Comparison of ENCODE assay signal across 15 mouse cellular contexts in the genomic region with DNA sequence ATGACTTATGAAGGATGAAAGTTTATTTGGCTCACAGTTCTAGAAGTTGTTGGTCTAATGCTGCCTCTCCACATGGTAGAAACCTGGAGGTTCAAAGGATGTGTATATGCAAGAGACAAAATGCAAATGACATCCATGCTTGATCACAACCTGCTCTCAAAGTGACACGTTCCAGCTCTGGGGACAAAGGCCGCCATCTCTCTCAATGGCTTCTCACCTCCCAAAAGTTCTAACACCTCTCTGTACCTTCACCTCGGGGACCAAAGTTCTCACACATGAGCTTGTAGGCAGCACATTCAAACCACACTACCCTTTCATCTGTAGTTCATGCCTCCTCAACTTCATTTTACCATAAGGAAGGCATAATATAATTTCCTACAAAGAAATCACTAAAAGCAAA. TPM values are rescaled to one million over a fixed set of nuclear protein-coding genes. Genes with fewer than 3 reads are reported as not detected.
DNase-seq lines count a peak whose midpoint lies in the region; ATAC-seq lines count a peak whose summit lies in the region.
"Had no signal": no experiment of that assay in that cellular context is flagged by ENCODE, and none has a peak within 500 bp of the region (broad histone marks: within the 10 kb centered on the region; RNA-seq: fewer than 3 reads in every experiment).

No protein-coding gene starts in this region.

- H3K4me2 ChIP-seq in forebrain, embryonic 14.5 days (ENCODE audit: low read length): no peak overlapping the region
- no peak overlapping the region for H3K4me2 ChIP-seq in forebrain, embryonic 15.5 days (replicated peaks)
- H3K4me2 ChIP-seq in liver, embryonic 11.5 days: no peak overlapping the region
- no peak overlapping the region for H3K4me2 ChIP-seq in embryonic facial prominence, embryonic 14.5 days (ENCODE audit: low read depth, low read length)
- H3K4me2 ChIP-seq: heart, embryonic 15.5 days; liver, embryonic 12.5 days had no signal

- no peak overlapping the region for H3K9ac ChIP-seq in forebrain, embryonic 14.5 days (ENCODE audit: low read length)
- no peak overlapping the region for H3K9ac ChIP-seq in forebrain, embryonic 15.5 days (replicated peaks)
- H3K9ac ChIP-seq in liver, embryonic 11.5 days (ENCODE audit: low read depth, low read length): no peak overlapping the region
- H3K9ac ChIP-seq in embryonic facial prominence, embryonic 14.5 days (ENCODE audit: low read depth, low read length): no peak overlapping the region
- H3K9ac ChIP-seq: heart, embryonic 15.5 days; liver, embryonic 12.5 days had no signal

- no peak for ATAC-seq in forebrain, embryonic 14.5 days
- ATAC-seq in forebrain, embryonic 15.5 days (replicated peaks): no peak
- no peak for ATAC-seq in liver, embryonic 11.5 days (replicated peaks; ENCODE audit: low FRiP score)
- ATAC-seq in embryonic facial prominence, embryonic 14.5 days (ENCODE audit: low read depth): no peak
- ATAC-seq: liver, embryonic 12.5 days had no signal

- peaks cover 39% of the 10 kb centered on the region for H3K9me3 ChIP-seq in forebrain, embryonic 14.5 days (replicated peaks; ENCODE audit: control insufficient read depth, low read length)
- peaks cover 49% of the 10 kb centered on the region for H3K9me3 ChIP-seq in forebrain, embryonic 15.5 days
- peaks cover 48% of the 10 kb centered on the region for H3K9me3 ChIP-seq in liver, embryonic 11.5 days (ENCODE audit: control insufficient read depth, low read length)
- peaks cover 41% of the 10 kb centered on the region for H3K9me3 ChIP-seq in embryonic facial prominence, embryonic 14.5 days (ENCODE audit: control insufficient read depth, low read length)

- WGBS in forebrain, embryonic 14.5 days: 43% methylated on average over 3 of the region's 3 CpGs
- WGBS in forebrain, embryonic 15.5 days: 45% methylated on average over 3 of the region's 3 CpGs
- WGBS in liver, embryonic 11.5 days: 40% methylated on average over 3 of the region's 3 CpGs
- 41% methylated on average over 3 of the region's 3 CpGs for WGBS in embryonic facial prominence, embryonic 14.5 days

- H3K36me3 ChIP-seq in forebrain, embryonic 14.5 days (ENCODE audit: control insufficient read depth, insufficient read depth, low read length): no peaks in the 10 kb centered on the region
- no peaks in the 10 kb centered on the region for H3K36me3 ChIP-seq in forebrain, embryonic 15.5 days
- no peaks in the 10 kb centered on the region for H3K36me3 ChIP-seq in liver, embryonic 11.5 days (ENCODE audit: control insufficient read depth, insufficient read depth, low read length)
- no peaks in the 10 kb centered on the region for H3K36me3 ChIP-seq in embryonic facial prominence, embryonic 14.5 days (ENCODE audit: control insufficient read depth, insufficient read depth, low read length)
- H3K36me3 ChIP-seq: heart, embryonic 15.5 days; liver, embryonic 12.5 days had no signal

- no peak overlapping the region for H3K4me3 ChIP-seq in forebrain, embryonic 14.5 days (ENCODE audit: low read depth, low read length)
- H3K4me3 ChIP-seq in forebrain, embryonic 15.5 days: no peak overlapping the region
- no peak overlapping the region for H3K4me3 ChIP-seq in liver, embryonic 11.5 days (ENCODE audit: low read depth, low read length)
- no peak overlapping the region for H3K4me3 ChIP-seq in embryonic facial prominence, embryonic 14.5 days (ENCODE audit: low read depth, low read length)
- H3K4me3 ChIP-seq: heart, embryonic 15.5 days; liver, embryonic 12.5 days; myocyte had no signal

- peak; percentile 1 for DNase-seq in forebrain, embryonic 14.5 days (ENCODE audit: low spot score)
- peak; percentile 30 for DNase-seq in liver, embryonic 11.5 days (ENCODE audit: low spot score)
- DNase-seq in liver: no peak
- peak; percentile 24 for DNase-seq in CD4-positive helper T cell, adult 2 months (ENCODE audit: low read depth, low spot score)
- DNase-seq in embryonic facial prominence, embryonic 14.5 days (ENCODE audit: low spot score): peak; percentile 14
- no peak for DNase-seq in frontal cortex, postnatal 10 days (ENCODE audit: low spot score in 2 of 2)
- DNase-seq in layer of hippocampus, postnatal 14 days (ENCODE audit: low spot score in 2 of 2): no peak
- DNase-seq: cerebellum, adult 8-10 months had no signal

- H3K27ac ChIP-seq in forebrain, embryonic 14.5 days (ENCODE audit: low read depth, low read length): no peak overlapping the region
- H3K27ac ChIP-seq in forebrain, embryonic 15.5 days (replicated peaks): no peak overlapping the region
- H3K27ac ChIP-seq in liver, embryonic 11.5 days (ENCODE audit: low read depth, low read length): no peak overlapping the region
- H3K27ac ChIP-seq in embryonic facial prominence, embryonic 14.5 days (replicated peaks; ENCODE audit: low read depth, low read length): no peak overlapping the region
- H3K27ac ChIP-seq: heart, embryonic 15.5 days; liver, embryonic 12.5 days; macrophage had no signal

- no peaks in the 10 kb centered on the region for H3K4me1 ChIP-seq in forebrain, embryonic 14.5 days (ENCODE audit: control insufficient read depth, insufficient read depth, low read length)
- H3K4me1 ChIP-seq in forebrain, embryonic 15.5 days: no peaks in the 10 kb centered on the region
- no peaks in the 10 kb centered on the region for H3K4me1 ChIP-seq in liver, embryonic 11.5 days (replicated peaks; ENCODE audit: control insufficient read depth, insufficient read depth, low read length)
- H3K4me1 ChIP-seq in embryonic facial prominence, embryonic 14.5 days (ENCODE audit: control insufficient read depth, insufficient read depth, low read length): no peaks in the 10 kb centered on the region
- H3K4me1 ChIP-seq: heart, embryonic 15.5 days; liver, embryonic 12.5 days had no signal

- H3K27me3 ChIP-seq in forebrain, embryonic 14.5 days (replicated peaks; ENCODE audit: control insufficient read depth, insufficient read depth, low read length): no peaks in the 10 kb centered on the region
- H3K27me3 ChIP-seq in forebrain, embryonic 15.5 days: no peaks in the 10 kb centered on the region
- no peaks in the 10 kb centered on the region for H3K27me3 ChIP-seq in liver, embryonic 11.5 days (replicated peaks; ENCODE audit: control insufficient read depth, insufficient read depth, low read length)
- H3K27me3 ChIP-seq in embryonic facial prominence, embryonic 14.5 days (replicated peaks; ENCODE audit: control insufficient read depth, insufficient read depth, low read length): no peaks in the 10 kb centered on the region
- H3K27me3 ChIP-seq: heart, embryonic 15.5 days; liver, embryonic 12.5 days had no signal

RNA-seq across cellular contexts. Expression of a gene that starts 5.8 kb away (rescaled TPM):
- not detected in 2 replicates for polyA plus RNA-seq in forebrain, embryonic 14.5 days (2014; fragmentation: Nextera tagmentation; extraction: Ambion mirVana)
- not detected in 2 replicates for polyA plus RNA-seq in forebrain, embryonic 15.5 days (2015; fragmentation: Nextera tagmentation; extraction: Ambion mirVana)
- polyA plus RNA-seq in liver, embryonic 11.5 days (2014; fragmentation: Nextera tagmentation; extraction: Ambion mirVana): 0.14 TPM in 1 of 2 replicates, not detected in the other
- 0.93 and 1.6 TPM in 2 replicates for polyA plus RNA-seq in embryonic facial prominence, embryonic 14.5 days (2014; fragmentation: Nextera tagmentation; extraction: Ambion mirVana)
- not detected for total RNA-seq in layer of hippocampus, postnatal 14 days (2021)
- total RNA-seq: layer of hippocampus, postnatal 25 days had no signal
- polyA plus RNA-seq: heart, embryonic 15.5 days; liver, embryonic 12.5 days; macrophage; myocyte had no signal

RNA-seq across cellular contexts. Expression of a gene that starts 9.2 kb away (rescaled TPM):
- 1.3 and 1.7 TPM in 2 replicates for polyA plus RNA-seq in forebrain, embryonic 14.5 days (2014; fragmentation: Nextera tagmentation; extraction: Ambion mirVana)
- polyA plus RNA-seq in forebrain, embryonic 15.5 days (2015; fragmentation: Nextera tagmentation; extraction: Ambion mirVana): 0.73 and 0.88 TPM in 2 replicates
- 1.3 and 1.5 TPM in 2 replicates for polyA plus RNA-seq in liver, embryonic 11.5 days (2014; fragmentation: Nextera tagmentation; extraction: Ambion mirVana)
- 1.7 and 2.2 TPM in 2 replicates for polyA plus RNA-seq in embryonic facial prominence, embryonic 14.5 days (2014; fragmentation: Nextera tagmentation; extraction: Ambion mirVana)
- under 1 TPM; 0.12 to 0.17 TPM for total RNA-seq in layer of hippocampus, postnatal 14 days (2021)

RNA-seq across cellular contexts. Expression of a gene that starts 12.0 kb away (rescaled TPM):
- 11.8 and 14.4 TPM in 2 replicates for polyA plus RNA-seq in forebrain, embryonic 14.5 days (2014; fragmentation: Nextera tagmentation; extraction: Ambion mirVana)
- 13.7 TPM in 2 replicates for polyA plus RNA-seq in forebrain, embryonic 15.5 days (2015; fragmentation: Nextera tagmentation; extraction: Ambion mirVana)
- 7.9 and 10.4 TPM in 2 replicates for polyA plus RNA-seq in liver, embryonic 11.5 days (2014; fragmentation: Nextera tagmentation; extraction: Ambion mirVana)
- 8.7 and 11.9 TPM in 2 replicates for polyA plus RNA-seq in embryonic facial prominence, embryonic 14.5 days (2014; fragmentation: Nextera tagmentation; extraction: Ambion mirVana)
- 1 to 10 TPM; 1.7 to 3.1 TPM for total RNA-seq in layer of hippocampus, postnatal 14 days (2021)
- polyA plus RNA-seq: macrophage, myocyte had no signal

RNA-seq across cellular contexts. Expression of a gene that starts 17.2 kb away (rescaled TPM):
- polyA plus RNA-seq in forebrain, embryonic 14.5 days (2014; fragmentation: Nextera tagmentation; extraction: Ambion mirVana): not detected in 2 replicates
- not detected in 2 replicates for polyA plus RNA-seq in forebrain, embryonic 15.5 days (2015; fragmentation: Nextera tagmentation; extraction: Ambion mirVana)
- not detected in 2 replicates for polyA plus RNA-seq in liver, embryonic 11.5 days (2014; fragmentation: Nextera tagmentation; extraction: Ambion mirVana)
- 0.22 TPM in 1 of 2 replicates, not detected in the other for polyA plus RNA-seq in embryonic facial prominence, embryonic 14.5 days (2014; fragmentation: Nextera tagmentation; extraction: Ambion mirVana)
- total RNA-seq in layer of hippocampus, postnatal 14 days (2021): not detected
- total RNA-seq: layer of hippocampus, postnatal 25 days had no signal
- polyA plus RNA-seq: heart, embryonic 15.5 days; liver, embryonic 12.5 days had no signal

RNA-seq across cellular contexts. Expression of a gene that starts 51.8 kb away (rescaled TPM):
- not detected in 2 replicates for polyA plus RNA-seq in forebrain, embryonic 14.5 days (2014; fragmentation: Nextera tagmentation; extraction: Ambion mirVana)
- not detected in 2 replicates for polyA plus RNA-seq in forebrain, embryonic 15.5 days (2015; fragmentation: Nextera tagmentation; extraction: Ambion mirVana)
- not detected in 2 replicates for polyA plus RNA-seq in liver, embryonic 11.5 days (2014; fragmentation: Nextera tagmentation; extraction: Ambion mirVana)
- not detected in 2 replicates for polyA plus RNA-seq in embryonic facial prominence, embryonic 14.5 days (2014; fragmentation: Nextera tagmentation; extraction: Ambion mirVana)
- not detected for total RNA-seq in layer of hippocampus, postnatal 14 days (2021)
- total RNA-seq: layer of hippocampus, postnatal 25 days had no signal
- polyA plus RNA-seq: heart, embryonic 15.5 days; liver, embryonic 12.5 days; macrophage; myocyte; spleen, adult 2 months had no signal

Comparison
In these comparisons a context has a peak if more than half of its experiments do, and no peak if none do; other contexts are left out.
1. DNase-seq: peak in forebrain, embryonic 14.5 days (single experiment), liver, embryonic 11.5 days (single experiment), CD4-positive helper T cell, adult 2 months (single experiment) and embryonic facial prominence, embryonic 14.5 days (single experiment); none in liver (single experiment), frontal cortex, postnatal 10 days (0 of 2) and layer of hippocampus, postnatal 14 days (0 of 2).